Mouse (Mus musculus): ENCODE data around the gene Eng. TPM values are rescaled to one million over a fixed set of nuclear protein-coding genes. Genes with fewer than 3 reads are reported as not detected.

The Eng gene
- polyA plus RNA-seq, 1 experiment from 2014 or later: 32.1 TPM

DNA sequence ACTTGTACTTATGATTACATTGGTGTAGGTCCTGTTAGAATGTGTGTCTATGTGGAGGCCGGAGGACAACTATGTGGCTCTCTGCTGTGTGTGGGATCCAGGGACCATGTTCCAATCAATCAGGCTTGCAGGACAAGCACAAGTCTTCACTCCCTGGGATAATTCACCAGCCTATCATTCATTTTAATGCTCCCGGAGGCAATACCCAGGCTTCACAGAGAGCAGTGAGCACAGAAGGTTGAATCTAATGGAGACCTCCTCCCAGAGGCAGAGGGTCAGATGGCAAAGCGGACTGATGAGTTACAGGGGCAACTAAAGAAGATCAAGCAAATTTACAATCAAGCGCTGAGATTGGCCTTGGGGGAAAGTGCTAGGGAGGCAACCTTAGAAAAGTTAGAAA, 83.2 kb downstream of the Eng start:
- Histone ChIP-seq H3K4me1 (peaks cover 47% of the 10 kb centered on the region), H3K9ac (no peak overlapping the region), H3K4me2 (replicated peaks) (peak overlapping the region; percentile 17), H3K27ac (peak overlapping the region; percentile 81; the same call in 1 of the 2 replicates), H3K9me3 (no peaks in the 10 kb centered on the region), H3K36me3 (no peaks in the 10 kb centered on the region), H3K4me3 (no peak overlapping the region), H3K27me3 (no peaks in the 10 kb centered on the region)
- WGBS: 50% methylated on average over 4 of the region's 4 CpGs
- ATAC-seq (ENCODE audit: insufficient number of reproducible peaks, insufficient read depth, low FRiP score, low TSS enrichment): no peak

DNA sequence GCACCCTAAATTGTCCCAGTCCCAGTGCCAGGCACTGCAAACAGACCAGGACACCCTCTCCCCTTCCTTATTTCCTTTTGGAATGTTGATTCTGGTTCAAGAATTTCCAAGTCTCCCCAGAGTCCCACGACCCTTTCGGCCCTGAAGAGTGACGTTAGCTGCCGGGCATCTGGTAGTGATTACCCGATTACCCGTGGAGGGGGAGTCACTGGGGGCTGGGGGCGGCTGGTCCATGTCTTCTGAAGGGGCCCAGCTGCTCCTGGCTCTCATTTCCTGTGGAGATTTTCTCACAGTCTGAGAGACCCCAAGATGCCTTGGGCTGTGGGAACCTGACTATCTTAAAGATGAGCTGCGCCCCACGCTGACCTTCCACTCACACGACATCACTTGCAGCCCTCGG, 84.5 kb downstream of the Eng start:
- Histone ChIP-seq H3K9ac (no peak overlapping the region), H3K27ac (peak overlapping the region; percentile 81), H3K27me3 (no peaks in the 10 kb centered on the region), H3K4me2 (replicated peaks) (peak overlapping the region; percentile 28), H3K4me1 (peaks cover 54% of the 10 kb centered on the region), H3K9me3 (no peaks in the 10 kb centered on the region), H3K4me3 (peak overlapping the region; percentile 9; the same call in 1 of the 2 replicates), H3K36me3 (no peaks in the 10 kb centered on the region)
- 13% methylated on average over 11 of the region's 11 CpGs for WGBS
- peak; percentile 54; the same call in 1 of the 2 replicates for ATAC-seq (ENCODE audit: insufficient number of reproducible peaks, insufficient read depth, low FRiP score, low TSS enrichment)

DNA sequence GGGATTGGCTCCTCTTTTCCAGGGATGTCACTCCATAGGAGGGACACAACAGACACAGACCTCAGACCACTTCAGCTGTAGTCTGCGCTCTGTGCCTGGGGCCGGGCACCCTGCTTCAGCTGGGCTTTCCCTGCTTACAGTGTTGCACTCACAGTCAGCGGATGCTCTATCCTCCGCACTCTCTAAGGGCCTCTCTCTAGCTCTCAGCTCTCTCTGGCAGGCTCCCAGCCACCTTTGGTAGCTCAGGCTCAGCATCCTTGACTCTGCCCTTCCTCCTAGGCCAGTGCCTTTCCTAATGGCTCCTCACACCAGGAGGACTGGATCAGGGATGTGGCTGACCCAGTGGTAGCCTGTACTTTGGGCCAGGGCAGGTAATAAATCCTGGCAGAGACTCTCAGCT, 85.5 kb downstream of the Eng start:
- no peak overlapping the region for H3K4me3 ChIP-seq
- H3K9me3 ChIP-seq: no peaks in the 10 kb centered on the region
- H3K4me1 ChIP-seq: peaks cover 54% of the 10 kb centered on the region
- peak overlapping the region; percentile 81 for H3K27ac ChIP-seq
- H3K27me3 ChIP-seq: no peaks in the 10 kb centered on the region
- no peaks in the 10 kb centered on the region for H3K36me3 ChIP-seq
- H3K9ac ChIP-seq: no peak overlapping the region
- WGBS: 51% methylated on average over 4 of the region's 4 CpGs
- H3K4me2 ChIP-seq (replicated peaks): no peak overlapping the region
- ATAC-seq (ENCODE audit: insufficient number of reproducible peaks, insufficient read depth, low FRiP score, low TSS enrichment): no peak

MicroRNAs within 50 kb of the gene (microRNA counts, 519-probe panel; counts per million panel counts)
- microRNA mmu-miR-1954 (460 counts per million, percentile 65 among the panel's probes with 10 or more counts), microRNA mmu-miR-2861 (460 counts per million, percentile 65 among the panel's probes with 10 or more counts)

Small RNA genes within 50 kb of the gene (microRNA-seq; reads per million reads assigned to microRNA genes)
- gene Gm47291 (not detected), gene Mir1954 (not detected), gene Mir2861 (not detected), gene Mir3960 (not detected), gene Mir8093 (not detected)

Other genes starting within 250 kb of the Eng start
- gene Naif1, start 196.1 kb upstream of the Eng start, polyA plus RNA-seq (2016; fragmentation: Nextera tagmentation; extraction: Ambion mirVana): 6.1 and 6.3 TPM in 2 replicates
- 30.2 and 31.5 TPM in 2 replicates for gene Slc25a25, start 195.2 kb upstream of the Eng start, polyA plus RNA-seq (2016; fragmentation: Nextera tagmentation; extraction: Ambion mirVana)
- gene Fam102a, start 111.3 kb upstream of the Eng start, polyA plus RNA-seq (2016; fragmentation: Nextera tagmentation; extraction: Ambion mirVana): 14.2 and 17.0 TPM in 2 replicates
- gene Dpm2, start 75.7 kb upstream of the Eng start, polyA plus RNA-seq (2016; fragmentation: Nextera tagmentation; extraction: Ambion mirVana): 110 and 113 TPM in 2 replicates
- 2.9 and 3.4 TPM in 2 replicates for gene Pip5kl1, start 71.8 kb upstream of the Eng start, polyA plus RNA-seq (2016; fragmentation: Nextera tagmentation; extraction: Ambion mirVana)
- gene 9430097D07Rik, start 70.9 kb upstream of the Eng start, polyA plus RNA-seq (2016; fragmentation: Nextera tagmentation; extraction: Ambion mirVana): 0.29 TPM in 1 of 2 replicates, not detected in the other
- 32.7 and 36.5 TPM in 2 replicates for gene St6galnac4, start 59.5 kb upstream of the Eng start, polyA plus RNA-seq (2016; fragmentation: Nextera tagmentation; extraction: Ambion mirVana)
- 26.4 and 28.1 TPM in 2 replicates for gene St6galnac6, start 46.9 kb upstream of the Eng start, polyA plus RNA-seq (2016; fragmentation: Nextera tagmentation; extraction: Ambion mirVana)
- gene Ak1, start 24.8 kb upstream of the Eng start, polyA plus RNA-seq (2016; fragmentation: Nextera tagmentation; extraction: Ambion mirVana): 19.4 and 24.1 TPM in 2 replicates
- gene Fpgs, start 57.5 kb downstream of the Eng start, polyA plus RNA-seq (2016; fragmentation: Nextera tagmentation; extraction: Ambion mirVana): 31.1 and 32.3 TPM in 2 replicates
- 121 and 126 TPM in 2 replicates for gene Cdk9, start 66.5 kb downstream of the Eng start, polyA plus RNA-seq (2016; fragmentation: Nextera tagmentation; extraction: Ambion mirVana)
- gene Sh2d3c, start 74.5 kb downstream of the Eng start, polyA plus RNA-seq (2016; fragmentation: Nextera tagmentation; extraction: Ambion mirVana): 27.6 and 29.1 TPM in 2 replicates
- gene 6330409D20Rik, start 94.4 kb downstream of the Eng start, polyA plus RNA-seq (2016; fragmentation: Nextera tagmentation; extraction: Ambion mirVana): 0.34 and 0.43 TPM in 2 replicates
- 61.5 and 67.0 TPM in 2 replicates for gene Tor2a, start 110.6 kb downstream of the Eng start, polyA plus RNA-seq (2016; fragmentation: Nextera tagmentation; extraction: Ambion mirVana)
- gene Ttc16, start 129.0 kb downstream of the Eng start, polyA plus RNA-seq (2016; fragmentation: Nextera tagmentation; extraction: Ambion mirVana): 0.23 and 0.34 TPM in 2 replicates
- gene Ptrh1, start 129.2 kb downstream of the Eng start, polyA plus RNA-seq (2016; fragmentation: Nextera tagmentation; extraction: Ambion mirVana): 3.3 and 6.4 TPM in 2 replicates
- gene Cfap157, start 137.8 kb downstream of the Eng start, polyA plus RNA-seq (2016; fragmentation: Nextera tagmentation; extraction: Ambion mirVana): 0.74 and 1.6 TPM in 2 replicates
- gene Stxbp1, start 200.7 kb downstream of the Eng start, polyA plus RNA-seq (2016; fragmentation: Nextera tagmentation; extraction: Ambion mirVana): 28.3 and 32.4 TPM in 2 replicates
- 48.8 and 54.7 TPM in 2 replicates for gene Fam129b, start 229.5 kb downstream of the Eng start, polyA plus RNA-seq (2016; fragmentation: Nextera tagmentation; extraction: Ambion mirVana)